Mouse (Mus musculus): ENCODE data around the gene Gm6871. TPM values are rescaled to one million over a fixed set of nuclear protein-coding genes. Genes with fewer than 3 reads are reported as not detected.
A peak's percentile ranks its signal among the peaks of the same experiment; 100 is the strongest.
"Not testable (repeated sequence)": the region's sequence is repeated elsewhere in the genome, so short reads cannot be mapped to it uniquely, and the experiment has no call there.

The Gm6871 gene
- not detected in 2 replicates for polyA plus RNA-seq (2012; rRNA removed)

DNA sequence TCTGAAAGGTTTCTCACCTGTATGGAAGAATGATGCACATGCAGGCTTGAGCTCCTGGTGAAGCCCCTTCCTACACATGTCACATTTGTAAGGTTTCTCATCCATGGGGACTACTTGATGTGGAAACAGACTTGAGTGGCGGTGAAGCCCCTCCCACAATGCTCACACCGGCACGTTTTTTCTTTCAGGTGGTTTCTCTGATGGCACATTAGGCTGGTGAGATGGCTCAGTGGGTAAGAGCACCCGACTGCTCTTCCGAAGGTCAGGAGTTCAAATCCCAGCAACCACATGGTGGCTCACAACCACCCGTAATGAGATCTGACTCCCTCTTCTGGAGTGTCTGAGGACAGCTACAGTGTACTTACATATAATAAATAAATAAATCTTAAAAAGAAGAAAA lies at the start of gene Gm6871:
Gene Gm6871 (minus strand): TSS at position 101 of the 400 bp plus-strand sequence.
- H3K36me3 ChIP-seq (ENCODE audit: control insufficient read depth, insufficient read depth, low read length); H3K27me3 ChIP-seq (ENCODE audit: control insufficient read depth, insufficient read depth, low read length); H3K4me1 ChIP-seq (replicated peaks; ENCODE audit: control insufficient read depth, insufficient read depth, low read length); H3K27ac ChIP-seq (ENCODE audit: control insufficient read depth, insufficient read depth, low read length); H3K4me3 ChIP-seq (ENCODE audit: control insufficient read depth, insufficient read depth, low read length); DNase-seq: not testable (repeated sequence)
- 87% methylated on average over 6 of the region's 6 CpGs for WGBS

DNA sequence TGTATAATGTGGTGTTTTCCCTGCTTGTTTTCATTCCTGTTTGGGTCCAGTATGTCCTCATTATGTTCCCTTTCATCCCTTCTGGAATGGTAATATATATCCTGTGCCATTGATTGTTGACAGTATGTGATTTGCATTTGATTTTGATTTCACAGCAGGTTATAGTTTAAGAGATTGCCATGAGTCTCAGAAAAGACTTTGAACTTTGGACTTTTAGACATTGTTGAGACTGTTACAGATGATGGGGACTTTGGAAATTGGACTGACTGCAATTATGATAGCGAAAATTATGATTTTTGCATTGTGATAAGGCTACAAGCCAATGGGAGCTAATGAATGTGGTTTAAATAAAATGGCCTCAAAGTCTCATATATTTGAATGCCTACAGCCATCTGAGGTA lies 42.8 kb upstream of the Gm6871 start:
- DNase-seq: not testable (repeated sequence)
- WGBS: 95% methylated on average over 1 of the region's 1 CpGs

DNA sequence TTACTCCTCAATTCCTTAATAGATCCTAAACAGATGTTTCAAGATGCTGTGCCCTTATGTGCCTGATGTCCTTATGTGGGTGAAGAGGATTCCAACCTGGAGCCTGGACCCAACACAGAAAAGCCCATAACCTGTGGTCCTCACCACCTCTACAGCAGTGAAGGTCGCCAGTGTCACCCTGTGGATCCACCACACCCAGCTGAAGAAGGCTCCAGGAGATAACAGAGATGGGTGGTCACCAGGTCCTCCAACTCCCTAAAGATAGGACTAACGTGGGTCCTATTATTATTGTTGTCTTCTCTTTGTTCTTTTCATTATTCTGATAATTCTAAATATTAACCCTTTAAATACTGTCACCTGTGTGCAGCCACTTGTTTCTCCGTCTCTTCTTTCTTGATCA lies 38.2 kb upstream of the Gm6871 start:
- DNase-seq: no peak
- no peak overlapping the region for H3K27ac ChIP-seq (ENCODE audit: control insufficient read depth, insufficient read depth, low read length)
- no peaks in the 10 kb centered on the region for H3K4me1 ChIP-seq (replicated peaks; ENCODE audit: control insufficient read depth, insufficient read depth, low read length)
- TF ChIP-seq POLR2A (IDR thresholded peaks at IDR 0.05; ENCODE audit: control insufficient read depth, extremely low read depth, insufficient read depth, low read length, poor library complexity) (no peak), CTCF (IDR thresholded peaks at IDR 0.05; ENCODE audit: borderline replicate concordance, control insufficient read depth, extremely low read depth, insufficient read depth, low read length, poor library complexity) (no peak)
- H3K27me3 ChIP-seq (ENCODE audit: control insufficient read depth, insufficient read depth, low read length): no peaks in the 10 kb centered on the region
- WGBS: 94% methylated on average over 3 of the region's 3 CpGs
- H3K36me3 ChIP-seq (ENCODE audit: control insufficient read depth, insufficient read depth, low read length): peaks cover 22% of the 10 kb centered on the region
- H3K4me3 ChIP-seq (ENCODE audit: control insufficient read depth, insufficient read depth, low read length): no peak overlapping the region

More for the DNA sequence above, 42.8 kb upstream of the Gm6871 start:
- not testable (repeated sequence) for H3K4me3 ChIP-seq (ENCODE audit: control insufficient read depth, insufficient read depth, low read length); H3K4me1 ChIP-seq (replicated peaks; ENCODE audit: control insufficient read depth, insufficient read depth, low read length); H3K27ac ChIP-seq (ENCODE audit: control insufficient read depth, insufficient read depth, low read length); H3K27me3 ChIP-seq (ENCODE audit: control insufficient read depth, insufficient read depth, low read length)
- H3K36me3 ChIP-seq (ENCODE audit: control insufficient read depth, insufficient read depth, low read length): peaks cover 22% of the 10 kb centered on the region

DNA sequence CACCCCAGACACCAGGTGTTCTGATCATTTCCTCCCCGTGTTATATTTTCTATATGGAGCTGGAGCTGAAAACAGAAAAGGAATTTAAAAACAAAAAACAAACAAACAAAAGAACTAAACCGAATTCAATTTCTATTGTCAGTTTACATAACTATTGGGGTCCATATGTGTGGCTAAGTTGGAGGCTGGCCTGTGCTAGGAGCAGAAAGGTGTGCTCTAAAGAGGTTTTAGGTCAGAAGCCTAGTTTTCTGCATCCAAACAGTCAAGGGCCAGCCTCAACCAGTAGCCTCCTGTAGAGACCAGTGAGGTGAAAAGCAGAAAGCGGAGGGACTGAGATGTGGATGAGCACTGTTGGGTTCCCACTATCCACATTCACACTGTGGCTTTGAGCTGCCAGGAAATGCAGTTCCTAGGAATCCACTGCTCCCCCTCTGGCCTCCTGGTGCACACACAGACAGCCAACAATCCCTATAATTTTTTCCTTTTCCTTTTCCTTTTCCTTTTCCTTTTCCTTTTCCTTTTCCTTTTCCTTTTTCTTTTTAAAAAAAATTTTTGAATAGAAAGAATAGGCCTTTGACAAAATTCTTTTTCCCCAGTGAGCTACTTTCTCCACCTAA lies 26.6 kb upstream of the Gm6871 start:
- no peak overlapping the region for H3K27ac ChIP-seq (ENCODE audit: control insufficient read depth, insufficient read depth, low read length)
- H3K4me3 ChIP-seq (ENCODE audit: control insufficient read depth, insufficient read depth, low read length): no peak overlapping the region
- no peak for DNase-seq
- H3K4me1 ChIP-seq (replicated peaks; ENCODE audit: control insufficient read depth, insufficient read depth, low read length): peaks cover 5% of the 10 kb centered on the region
- H3K36me3 ChIP-seq (ENCODE audit: control insufficient read depth, insufficient read depth, low read length): no peaks in the 10 kb centered on the region
- TF ChIP-seq CTCF (IDR thresholded peaks at IDR 0.05; ENCODE audit: borderline replicate concordance, control insufficient read depth, extremely low read depth, insufficient read depth, low read length, poor library complexity) (no peak), POLR2A (IDR thresholded peaks at IDR 0.05; ENCODE audit: control insufficient read depth, extremely low read depth, insufficient read depth, low read length, poor library complexity) (no peak)
- WGBS: 32% methylated on average over 3 of the region's 3 CpGs
- no peaks in the 10 kb centered on the region for H3K27me3 ChIP-seq (ENCODE audit: control insufficient read depth, insufficient read depth, low read length)

DNA sequence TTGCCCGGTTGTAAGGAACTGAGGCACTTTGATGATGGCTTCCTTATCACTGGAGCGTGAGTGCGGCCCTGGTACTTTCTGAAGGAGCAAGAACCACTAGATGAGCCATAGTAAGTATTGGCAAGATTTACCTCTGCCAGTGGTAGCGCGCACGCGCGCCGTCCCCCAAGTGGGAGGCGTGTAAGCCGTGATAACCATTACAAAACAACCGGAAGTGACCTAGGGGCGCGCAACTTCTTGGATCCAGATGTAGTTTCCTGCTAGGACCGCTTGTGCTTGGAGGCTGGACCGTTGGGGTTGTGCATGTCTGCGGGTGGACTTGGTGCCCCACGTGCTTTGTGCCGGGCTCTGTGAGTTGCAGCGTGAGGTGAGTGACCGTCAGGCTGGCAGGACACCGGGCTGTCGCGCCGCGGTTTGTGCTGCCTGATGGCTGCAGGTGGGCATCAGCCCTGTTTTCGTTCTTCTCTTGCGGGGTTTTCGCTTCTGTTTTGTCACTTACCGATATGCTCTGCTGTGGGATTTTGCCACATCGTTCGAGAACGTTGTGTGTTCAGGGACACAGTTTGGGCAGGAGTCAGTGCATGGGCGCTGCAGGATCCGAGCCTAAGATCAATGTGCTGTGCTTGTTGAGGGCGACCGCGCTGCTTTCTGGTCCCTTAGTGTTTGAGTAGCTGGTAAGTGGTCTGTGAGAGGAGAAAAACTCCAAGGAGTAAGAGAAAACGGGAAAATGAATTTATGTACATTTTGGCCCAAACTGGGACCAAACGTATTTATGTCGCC lies 25.8 kb upstream of the Gm6871 start, which contains the start of gene 2610021A01Rik:
Gene 2610021A01Rik (plus strand): TSS at position 197 of the 780 bp plus-strand sequence.
- WGBS: 1% methylated on average over 41 of the region's 41 CpGs
- peak within 1 kb of the TSS; percentile 94 for H3K4me3 ChIP-seq (ENCODE audit: control insufficient read depth, insufficient read depth, low read length)
- no peaks in the 10 kb centered on the region for H3K36me3 ChIP-seq (ENCODE audit: control insufficient read depth, insufficient read depth, low read length)
- peak; percentile 85 for DNase-seq
- H3K27ac ChIP-seq (ENCODE audit: control insufficient read depth, insufficient read depth, low read length): no peak within 1 kb of the TSS
- no peak for TF ChIP-seq POLR2A (IDR thresholded peaks at IDR 0.05; ENCODE audit: control insufficient read depth, extremely low read depth, insufficient read depth, low read length, poor library complexity)
- TF ChIP-seq CTCF (IDR thresholded peaks at IDR 0.05; ENCODE audit: borderline replicate concordance, control insufficient read depth, extremely low read depth, insufficient read depth, low read length, poor library complexity): no peak
- H3K4me1 ChIP-seq (replicated peaks; ENCODE audit: control insufficient read depth, insufficient read depth, low read length): peaks cover 5% of the 10 kb centered on the region
- H3K27me3 ChIP-seq (ENCODE audit: control insufficient read depth, insufficient read depth, low read length): no peaks in the 10 kb centered on the region

DNA sequence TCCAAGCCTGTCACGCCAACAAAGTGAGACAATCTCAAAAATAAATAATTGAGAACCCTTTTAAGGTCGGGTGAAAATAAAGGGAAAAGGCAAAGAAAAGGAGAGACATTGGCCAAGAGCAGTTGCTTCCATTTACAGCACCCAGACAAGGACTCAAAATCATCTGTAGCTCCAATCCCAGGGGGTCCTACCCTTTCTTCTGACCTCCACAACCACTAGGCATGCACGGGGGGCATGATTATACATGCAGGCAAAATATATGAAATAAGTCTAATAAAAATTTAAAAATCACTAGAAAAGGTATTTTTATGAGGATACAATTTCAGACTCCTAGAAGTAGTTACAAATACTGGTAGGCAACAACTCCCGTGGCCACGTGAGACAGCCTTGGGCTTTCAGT lies 25.2 kb upstream of the Gm6871 start:
- peaks cover 5% of the 10 kb centered on the region for H3K4me1 ChIP-seq (replicated peaks; ENCODE audit: control insufficient read depth, insufficient read depth, low read length)
- H3K27ac ChIP-seq (ENCODE audit: control insufficient read depth, insufficient read depth, low read length): no peak overlapping the region
- 62% methylated on average over 5 of the region's 5 CpGs for WGBS

DNA sequence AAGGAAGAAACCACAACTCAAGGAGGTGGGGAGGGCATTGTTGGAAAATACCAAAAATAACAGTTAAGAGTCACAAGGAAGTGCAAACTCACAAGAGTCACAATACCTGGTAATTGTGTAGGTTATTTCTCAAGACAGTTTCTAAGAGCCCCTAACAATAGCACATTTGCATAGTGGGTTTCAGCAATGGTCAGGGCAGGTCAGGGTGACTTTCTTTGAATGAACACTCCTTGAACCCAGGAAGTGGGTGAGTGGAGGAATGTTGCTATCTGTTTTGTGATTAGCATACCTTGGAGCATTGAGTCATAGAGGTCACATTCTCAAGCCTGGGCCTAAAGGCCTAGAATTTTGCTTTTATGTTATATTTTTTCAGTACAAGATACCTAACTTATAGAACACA lies 14.4 kb upstream of the Gm6871 start:
- not testable (repeated sequence) for H3K27me3 ChIP-seq (ENCODE audit: control insufficient read depth, insufficient read depth, low read length); H3K4me3 ChIP-seq (ENCODE audit: control insufficient read depth, insufficient read depth, low read length); H3K36me3 ChIP-seq (ENCODE audit: control insufficient read depth, insufficient read depth, low read length); H3K4me1 ChIP-seq (replicated peaks; ENCODE audit: control insufficient read depth, insufficient read depth, low read length); DNase-seq; H3K27ac ChIP-seq (ENCODE audit: control insufficient read depth, insufficient read depth, low read length)

More for the DNA sequence above, 25.2 kb upstream of the Gm6871 start:
- no peak for DNase-seq
- peak overlapping the region; percentile 94 for H3K4me3 ChIP-seq (ENCODE audit: control insufficient read depth, insufficient read depth, low read length)
- H3K36me3 ChIP-seq (ENCODE audit: control insufficient read depth, insufficient read depth, low read length): no peaks in the 10 kb centered on the region
- no peaks in the 10 kb centered on the region for H3K27me3 ChIP-seq (ENCODE audit: control insufficient read depth, insufficient read depth, low read length)
- TF ChIP-seq CTCF (IDR thresholded peaks at IDR 0.05; ENCODE audit: borderline replicate concordance, control insufficient read depth, extremely low read depth, insufficient read depth, low read length, poor library complexity) (no peak), POLR2A (IDR thresholded peaks at IDR 0.05; ENCODE audit: control insufficient read depth, extremely low read depth, insufficient read depth, low read length, poor library complexity) (no peak)

Data from thymus, adult 2 months (tissue).